Mouse (Mus musculus): ENCODE results near the gene L3mbtl3. TPM values are rescaled to one million over a fixed set of nuclear protein-coding genes. Genes with fewer than 3 reads are reported as not detected.

L3mbtl3 gene
- total and polyA plus RNA-seq, 3 experiments = 1.8 to 3.5 TPM; not detected in 1

GRCm38 (mm10) chr10:26226734-26227133, 149.0 kb downstream of the L3mbtl3 start:
- no peak for TF ChIP-seq ZKSCAN1 (IDR thresholded peaks at IDR 0.05; ENCODE audit: low read depth, low read length)
- no peak for TF ChIP-seq MXI1 (IDR thresholded peaks at IDR 0.05; ENCODE audit: low read depth, low read length)
- TF ChIP-seq NELFE (IDR thresholded peaks at IDR 0.05; ENCODE audit: low read depth, low read length) = no peak
- TF ChIP-seq TCF12 (IDR thresholded peaks at IDR 0.05; ENCODE audit: low read depth, low read length) = no peak
- no peak for TF ChIP-seq CHD1 (IDR thresholded peaks at IDR 0.05; ENCODE audit: low read depth, low read length)
- no peak for TF ChIP-seq ELF1 (IDR thresholded peaks at IDR 0.05; ENCODE audit: low read depth, low read length)
- no peak for TF ChIP-seq HCFC1 (IDR thresholded peaks at IDR 0.05; ENCODE audit: low read depth, low read length)
- no peak for TF ChIP-seq CHD2 (IDR thresholded peaks at IDR 0.05; ENCODE audit: low read length)
- TF ChIP-seq MAFK (IDR thresholded peaks at IDR 0.05; ENCODE audit: borderline replicate concordance, low read depth, low read length) = no peak
- no peak for TF ChIP-seq MAZ (IDR thresholded peaks at IDR 0.05; ENCODE audit: low read depth, low read length)
- TF ChIP-seq ZC3H11A (IDR thresholded peaks at IDR 0.05; ENCODE audit: low read depth, low read length) = no peak
- TF ChIP-seq NRF1 (IDR thresholded peaks at IDR 0.05; ENCODE audit: insufficient read depth, low read depth, low read length, poor library complexity, severe bottlenecking) = no peak
- TF ChIP-seq MEF2A (IDR thresholded peaks at IDR 0.05; ENCODE audit: extremely low read depth, insufficient replicate concordance, low read depth, low read length, poor library complexity, severe bottlenecking) = no peak
- TF ChIP-seq USF1 (IDR thresholded peaks at IDR 0.05; ENCODE audit: low read depth, low read length) = no peak
- TF ChIP-seq POLR2AphosphoS5 (IDR thresholded peaks at IDR 0.05; ENCODE audit: borderline replicate concordance, low read depth, low read length) = no peak
- TF ChIP-seq BHLHE40 (IDR thresholded peaks at IDR 0.05; ENCODE audit: borderline replicate concordance, low read depth, low read length) = no peak
- TF ChIP-seq SIN3A (IDR thresholded peaks at IDR 0.05; ENCODE audit: low read length) = no peak
- no peak for TF ChIP-seq CTCF (IDR thresholded peaks at IDR 0.05 in 2 of 3, conservative IDR thresholded peaks at IDR 0.05 in 1 of 3; ENCODE audit: control insufficient read depth in 1 of 3, insufficient read depth in 1 of 3, low read depth in 2 of 3, low read length in 3 of 3, poor library complexity in 1 of 3, severe bottlenecking in 1 of 3)
- Histone ChIP-seq H3K4me1 (ENCODE audit: control insufficient read depth in 1 of 2, insufficient read depth in 2 of 2, low read length in 2 of 2) (no peaks in the 10 kb centered on the region), H3K27ac (ENCODE audit: control insufficient read depth, low read depth, low read length) (no peak overlapping the region), H3K27me3 (ENCODE audit: control insufficient read depth in 1 of 2, insufficient read depth in 2 of 2, low read length in 2 of 2) (no peaks in the 10 kb centered on the region), H3K79me2 (ENCODE audit: control insufficient read depth, insufficient read depth, low read length, poor library complexity) (no peaks in the 10 kb centered on the region), H3K9ac (ENCODE audit: control insufficient read depth, low read depth, low read length, poor library complexity, severe bottlenecking) (no peak overlapping the region), H3K4me3 (ENCODE audit: control insufficient read depth in 1 of 2, insufficient read depth in 1 of 2, low read depth in 2 of 2, low read length in 2 of 2) (no peak overlapping the region), H3K36me3 (ENCODE audit: control insufficient read depth in 1 of 2, insufficient read depth in 2 of 2, low read length in 2 of 2) (no peaks in the 10 kb centered on the region), H3K9me3 (replicated peaks; ENCODE audit: insufficient read depth, low read length) (no peaks in the 10 kb centered on the region)
- no peak for DNase-seq (ENCODE audit: low read depth, low spot score)

GRCm38 (mm10) chr10:26226241-26226640, 149.5 kb downstream of the L3mbtl3 start:
- no peak for DNase-seq (ENCODE audit: low read depth, low spot score)
- Histone ChIP-seq H3K27me3 (ENCODE audit: control insufficient read depth in 1 of 2, insufficient read depth in 2 of 2, low read length in 2 of 2) (no peaks in the 10 kb centered on the region), H3K4me1 (ENCODE audit: control insufficient read depth in 1 of 2, insufficient read depth in 2 of 2, low read length in 2 of 2) (no peaks in the 10 kb centered on the region), H3K9me3 (replicated peaks; ENCODE audit: insufficient read depth, low read length) (no peaks in the 10 kb centered on the region), H3K36me3 (ENCODE audit: control insufficient read depth in 1 of 2, insufficient read depth in 2 of 2, low read length in 2 of 2) (no peaks in the 10 kb centered on the region), H3K9ac (ENCODE audit: control insufficient read depth, low read depth, low read length, poor library complexity, severe bottlenecking) (no peak overlapping the region), H3K79me2 (ENCODE audit: control insufficient read depth, insufficient read depth, low read length, poor library complexity) (no peaks in the 10 kb centered on the region), H3K27ac (ENCODE audit: control insufficient read depth, low read depth, low read length) (no peak overlapping the region), H3K4me3 (ENCODE audit: control insufficient read depth in 1 of 2, insufficient read depth in 1 of 2, low read depth in 2 of 2, low read length in 2 of 2) (no peak overlapping the region)
- no peak for TF ChIP-seq HCFC1 (IDR thresholded peaks at IDR 0.05; ENCODE audit: low read depth, low read length)
- TF ChIP-seq MEF2A (IDR thresholded peaks at IDR 0.05; ENCODE audit: extremely low read depth, insufficient replicate concordance, low read depth, low read length, poor library complexity, severe bottlenecking) = no peak
- TF ChIP-seq KAT2A (conservative IDR thresholded peaks at IDR 0.05; ENCODE audit: low read depth, low read length) = no peak
- no peak for TF ChIP-seq TCF12 (IDR thresholded peaks at IDR 0.05; ENCODE audit: low read depth, low read length)
- TF ChIP-seq ETS1 (IDR thresholded peaks at IDR 0.05; ENCODE audit: low read depth, low read length) = no peak
- no peak for TF ChIP-seq MYC (IDR thresholded peaks at IDR 0.05; ENCODE audit: low read depth, low read length)
- no peak for TF ChIP-seq ZC3H11A (IDR thresholded peaks at IDR 0.05; ENCODE audit: low read depth, low read length)
- TF ChIP-seq ZNF384 (IDR thresholded peaks at IDR 0.05; ENCODE audit: low read depth, low read length) = no peak

Measured in MEL (cell line).